Mouse (Mus musculus) midbrain, postnatal 0 days (tissue): ENCODE measurements around the gene Mphosph9. TPM values are rescaled to one million over a fixed set of nuclear protein-coding genes. Genes with fewer than 3 reads are reported as not detected.

Experiments used
- ATAC-seq: fragments of 200-750 bp; cut with Nextera tagmentation; 2 replicates; pipeline ENCODE4 v1.8.0; 2017; ENCODE audit warnings: moderate number of reproducible peaks, mild to moderate bottlenecking, moderate TSS enrichment, moderate library complexity; ENCODE audit not compliant: low FRiP score
- DNase-seq: peaks from one replicate; pipeline ENCODE4 v3.0.0-alpha.2; 2015; ENCODE audit warnings: low spot score
- H3K27ac ChIP-seq: fragments of 300-500 bp; sonication (generic); 2 replicates; pipeline ENCODE4 v1.5.1; 2014; ENCODE audit warnings: low read depth, mild to moderate bottlenecking, low read length, mixed read lengths
- H3K27me3 ChIP-seq: fragments of 300-500 bp; sonication (generic); 2 replicates; pipeline ENCODE4 v1.6.1; 2014; ENCODE audit warnings: low read length, control low read depth, mixed read lengths; ENCODE audit not compliant: insufficient read depth
- H3K36me3 ChIP-seq: fragments of 300-500 bp; sonication (generic); 2 replicates; pipeline ENCODE4 v1.6.1; 2014; ENCODE audit warnings: low read length, control low read depth, mixed read lengths; ENCODE audit not compliant: insufficient read depth
- H3K4me1 ChIP-seq: fragments of 300-500 bp; sonication (generic); 2 replicates; pipeline ENCODE4 v1.6.1; 2014; ENCODE audit warnings: mild to moderate bottlenecking, control low read depth, antibody characterized with exemption, low read length, mixed read lengths; ENCODE audit not compliant: insufficient read depth
- H3K4me2 ChIP-seq: fragments of 300-500 bp; sonication (generic); 2 replicates; pipeline ENCODE4 v1.6.1; 2014; ENCODE audit warnings: low read depth, mild to moderate bottlenecking, low read length, mixed read lengths; ENCODE audit not compliant: poor library complexity, severe bottlenecking
- H3K4me3 ChIP-seq: fragments of 300-500 bp; sonication (generic); 2 replicates; pipeline ENCODE4 v1.5.1; 2014; ENCODE audit warnings: low read depth, mild to moderate bottlenecking, low read length, moderate library complexity
- H3K9ac ChIP-seq: fragments of 300-500 bp; sonication (generic); replicated peaks from 2 replicates; pipeline ENCODE4 v1.6.1; 2014; ENCODE audit warnings: mild to moderate bottlenecking, low read length, moderate library complexity, mixed read lengths; ENCODE audit not compliant: poor library complexity, severe bottlenecking
- H3K9me3 ChIP-seq: fragments of 300-500 bp; sonication (generic); 2 replicates; pipeline ENCODE4 v1.6.1; 2016; ENCODE audit warnings: low read length, control low read depth
- CTCF ChIP-seq: IDR thresholded peaks from 2 replicates; pipeline ENCODE4 v1.5.1; 2016; ENCODE audit warnings: antibody characterized with exemption, mild to moderate bottlenecking
- WGBS: fragments of 180-500 bp; shearing (Covaris S2); extraction: QIAGEN DNeasy Blood & Tissue Kit; methylation state at CpG from one replicate; pipeline ENCODE4 v1.1.7; 2014; 5-methylcytosine and 5-hydroxymethylcytosine counted together
- polyA plus RNA-seq: library from polyadenylated mRNA; unstranded; fragments of >200 nt; fragmentation: Nextera tagmentation; extraction: Ambion mirVana; gene quantifications from 2 replicates; pipeline ENCODE4 v1.2.1, GENCODE M21; 2015
- total RNA-seq: library from RNA; depleted of rRNA; stranded (reverse); fragments of >200 nt; gene quantifications from 2 replicates; pipeline ENCODE4 v1.2.3, GENCODE M21; 2014

The Mphosph9 gene
- total and polyA plus RNA-seq, 2 experiments from 2014 or later: 9.6 to 19.0 TPM

GRCm38 (mm10) chr5:124262090-124262489 is 65.7 kb downstream of the Mphosph9 start:
- ATAC-seq: no peak
- Histone ChIP-seq H3K36me3 (peaks cover 31% of the 10 kb centered on the region), H3K27me3 (no peaks in the 10 kb centered on the region), H3K4me2 (no peak overlapping the region), H3K4me1 (no peaks in the 10 kb centered on the region), H3K9me3 (no peaks in the 10 kb centered on the region), H3K27ac (no peak overlapping the region), H3K9ac (no peak overlapping the region), H3K4me3 (no peak overlapping the region)
- WGBS: 93% methylated on average over 4 of the region's 4 CpGs
- TF ChIP-seq CTCF: no peak
- DNase-seq: no peak

GRCm38 (mm10) chr5:124259133-124259532 is 68.6 kb downstream of the Mphosph9 start:
- Histone ChIP-seq H3K27me3 (no peaks in the 10 kb centered on the region), H3K4me2 (no peak overlapping the region), H3K9me3 (no peaks in the 10 kb centered on the region), H3K36me3 (peaks cover 39% of the 10 kb centered on the region), H3K27ac (no peak overlapping the region), H3K4me1 (no peaks in the 10 kb centered on the region), H3K9ac (no peak overlapping the region), H3K4me3 (no peak overlapping the region)
- WGBS: 52% methylated on average over 2 of the region's 2 CpGs
- DNase-seq (peak; percentile 54), ATAC-seq (no peak)
- TF ChIP-seq CTCF: peak; percentile 71

GRCm38 (mm10) chr5:124258026-124258425 is 69.7 kb downstream of the Mphosph9 start:
- no peak overlapping the region for H3K4me3 ChIP-seq
- H3K36me3 ChIP-seq: peaks cover 36% of the 10 kb centered on the region
- no peak overlapping the region for H3K9ac ChIP-seq
- H3K4me1 ChIP-seq: no peaks in the 10 kb centered on the region
- no peak overlapping the region for H3K27ac ChIP-seq
- H3K4me2 ChIP-seq: no peak overlapping the region
- ATAC-seq (no peak), DNase-seq (no peak)
- H3K9me3 ChIP-seq: no peaks in the 10 kb centered on the region
- WGBS: 96% methylated on average over 1 of the region's 1 CpGs
- H3K27me3 ChIP-seq: no peaks in the 10 kb centered on the region
- no peak for TF ChIP-seq CTCF

GRCm38 (mm10) chr5:124255141-124255540 is 72.6 kb downstream of the Mphosph9 start:
- DNase-seq (no peak), ATAC-seq (no peak)
- WGBS: 95% methylated on average over 7 of the region's 7 CpGs
- Histone ChIP-seq H3K27ac (no peak overlapping the region), H3K27me3 (no peaks in the 10 kb centered on the region), H3K36me3 (peaks cover 19% of the 10 kb centered on the region), H3K4me1 (peaks cover 4% of the 10 kb centered on the region; the same call in 1 of the 2 replicates), H3K9me3 (no peaks in the 10 kb centered on the region), H3K9ac (no peak overlapping the region), H3K4me3 (no peak overlapping the region), H3K4me2 (no peak overlapping the region)
- TF ChIP-seq CTCF: no peak

- Histone ChIP-seq H3K4me2 (no peak overlapping the region), H3K4me1 (peaks cover 8% of the 10 kb centered on the region), H3K27ac (no peak overlapping the region), H3K27me3 (no peaks in the 10 kb centered on the region), H3K36me3 (peaks cover 17% of the 10 kb centered on the region), H3K4me3 (no peak overlapping the region), H3K9ac (no peak overlapping the region), H3K9me3 (no peaks in the 10 kb centered on the region)
- TF ChIP-seq CTCF: no peak
- ATAC-seq (no peak), DNase-seq (no peak)
- WGBS: 82% methylated on average over 8 of the region's 8 CpGs
These were observed 74.2 kb downstream of the Mphosph9 start for GRCm38 (mm10) chr5:124253555-124253954.

- TF ChIP-seq CTCF: no peak
- H3K27ac ChIP-seq: no peak overlapping the region
- 89% methylated on average over 13 of the region's 13 CpGs for WGBS
These were observed 75.0 kb downstream of the Mphosph9 start for GRCm38 (mm10) chr5:124252580-124253320.

More at GRCm38 (mm10) chr5:124252580-124253320, 75.0 kb downstream of the Mphosph9 start:
- Histone ChIP-seq H3K36me3 (peaks cover 11% of the 10 kb centered on the region), H3K4me1 (peaks cover 16% of the 10 kb centered on the region), H3K9me3 (no peaks in the 10 kb centered on the region), H3K27me3 (no peaks in the 10 kb centered on the region), H3K4me2 (no peak overlapping the region), H3K9ac (no peak overlapping the region), H3K4me3 (no peak overlapping the region)
- DNase-seq (no peak), ATAC-seq (no peak)
